Mouse (Mus musculus) embryonic stem cell, embryonic (primary cell): ENCODE measurements around the gene Blvrb.

Experiments
- CTCF ChIA-PET, 4 experiments: fragments of 300-600 bp in 2 of 4; fragments of 350-600 bp in 2 of 4; sonication (Branson Sonifier 250); formaldehyde crosslinking; loops; one replicate each; lab custom pipeline; 2022; ENCODE audit warnings: inconsistent platforms in 2 of 4; lab: Charles Lee
- POLR2A ChIA-PET, 4 experiments: fragments of 300-600 bp in 2 of 4; fragments of 350-600 bp in 2 of 4; sonication (Branson Sonifier 250); formaldehyde crosslinking; loops; one replicate each; lab custom pipeline; 2022; ENCODE audit warnings: antibody characterized with exemption in 4 of 4, inconsistent platforms in 1 of 4; lab: Charles Lee

Blvrb gene

GRCm38 (mm10) chr7:27433794-27434193 is 14.0 kb upstream of the Blvrb start:
- ChIA-PET POLR2A (interaction anchor here in 3 of 4 experiments (0.6 to 2.5 kb wide), 56 partner anchors 8 to 251 kb away, joined by 3 to 19 read pairs (median 4); partner anchors contain the start of genes Blvrb (in 3 of the 3), Sertad1 (in 2 of the 3), Sertad3 (in 2 of the 3) and Sptbn4 (in 2 of the 3)), CTCF (interaction anchor here (0.6 to 2.3 kb wide), 32 partner anchors 8 to 746 kb away, joined by 3 to 19 read pairs (median 4); partner anchors contain the start of genes Dyrk1b (in 1 of the 4), Sertad1 (in 1 of the 4), Sertad3 (in 1 of the 4) and Shkbp1 (in 1 of the 4))

- CTCF ChIA-PET: interaction anchor here (0.5 to 3.3 kb wide), 39 partner anchors 8 to 259 kb away, joined by 3 to 11 read pairs (median 3); partner anchors contain the start of genes Blvrb (in 3 of the 4), Sptbn4 (in 2 of the 4), Rab4b (in 1 of the 4) and Shkbp1 (in 1 of the 4)
- POLR2A ChIA-PET: interaction anchor here (0.5 to 1.5 kb wide), 10 partner anchors 8 to 1017 kb away, joined by 3 to 5 read pairs (median 3); partner anchors contain the start of genes Blvrb (in 2 of the 4) and Sertad1 (in 2 of the 4)
These were observed 10.2 kb upstream of the Blvrb start for GRCm38 (mm10) chr7:27437544-27437943.

- POLR2A ChIA-PET: interaction anchor here in 3 of 4 experiments (0.9 to 1.9 kb wide), 8 partner anchors 8 to 68 kb away, joined by 3 to 7 read pairs (median 4); partner anchors contain the start of genes Blvrb (in 1 of the 3) and Sertad1 (in 1 of the 3)
- CTCF ChIA-PET: interaction anchor here (0.5 to 3.3 kb wide), 48 partner anchors 9 to 1781 kb away, joined by 3 to 13 read pairs (median 4); partner anchors contain the start of genes Exosc5 (in 1 of the 4), Rab4b (in 1 of the 4) and Sertad3 (in 1 of the 4)
These were observed 7.8 kb upstream of the Blvrb start for GRCm38 (mm10) chr7:27440014-27440413.

GRCm38 (mm10) chr7:27446051-27446450 is 1.7 kb upstream of the Blvrb start:
- ChIA-PET CTCF (interaction anchor here in 3 of 4 experiments (0.5 to 1.5 kb wide), 16 partner anchors 9 to 116 kb away, joined by 3 to 8 read pairs (median 3); no protein-coding TSS in a partner anchor), POLR2A (interaction anchor here (0.5 to 2.6 kb wide), 24 partner anchors 10 to 1680 kb away, joined by 3 to 17 read pairs (median 4); partner anchors contain the start of genes Sertad1 (in 2 of the 4), BC024978 (in 1 of the 4) and Snrpa (in 1 of the 4))

- ChIA-PET CTCF (interaction anchor here in 3 of 4 experiments (0.5 to 3.2 kb wide), 11 partner anchors 9 to 86 kb away, joined by 3 to 15 read pairs (median 4); no protein-coding TSS in a partner anchor), POLR2A (interaction anchor here (0.5 to 4.0 kb wide), 23 partner anchors 10 to 1679 kb away, joined by 3 to 29 read pairs (median 4); partner anchors contain the start of genes Sertad1 (in 2 of the 4) and Sertad3 (in 1 of the 4))
These were observed 1.0 kb upstream of the Blvrb start for GRCm38 (mm10) chr7:27446521-27447418.

- CTCF ChIA-PET: interaction anchor here (0.6 to 3.2 kb wide), 20 partner anchors 9 to 1352 kb away, joined by 3 to 22 read pairs (median 4); partner anchors contain the start of gene Sertad1 (in 1 of the 4)
- POLR2A ChIA-PET: interaction anchor here in 3 of 4 experiments (0.7 to 4.0 kb wide), 55 partner anchors 9 to 286 kb away, joined by 3 to 30 read pairs (median 5); partner anchors contain the start of genes Sertad1 (in 3 of the 3), Akt2 (in 2 of the 3), Sertad3 (in 2 of the 3) and Numbl (in 1 of the 3)
These were observed 836 bp downstream of the Blvrb start for GRCm38 (mm10) chr7:27448421-27449206.

- CTCF ChIA-PET: interaction anchor here (0.6 to 3.2 kb wide), 30 partner anchors 8 to 1374 kb away, joined by 3 to 22 read pairs (median 4); partner anchors contain the start of gene Sertad1 (in 1 of the 4)
- POLR2A ChIA-PET: interaction anchor here (0.6 to 4.0 kb wide), 55 partner anchors 9 to 1329 kb away, joined by 3 to 30 read pairs (median 5); partner anchors contain the start of genes Sertad1 (in 3 of the 4), Sertad3 (in 2 of the 4), Akt2 (in 1 of the 4) and Coq8b (in 1 of the 4)
These were observed 1.6 kb downstream of the Blvrb start for GRCm38 (mm10) chr7:27449256-27449862.

- ChIA-PET POLR2A (interaction anchor here in 2 of 4 experiments (1.4 to 3.9 kb wide), 4 partner anchors 23 to 40 kb away, joined by 4 to 26 read pairs (median 4); partner anchors contain the start of gene Sertad1 (in 1 of the 2)), CTCF (interaction anchor here in 2 of 4 experiments (0.9 to 1.0 kb wide), 2 partner anchors 31 to 32 kb away, joined by 3 to 7 read pairs; no protein-coding TSS in a partner anchor)
These were observed 3.6 kb downstream of the Blvrb start for GRCm38 (mm10) chr7:27451359-27451758.

GRCm38 (mm10) chr7:27452206-27452770 is 4.5 kb downstream of the Blvrb start:
- POLR2A ChIA-PET: interaction anchor here in 3 of 4 experiments (0.6 to 1.9 kb wide), 7 partner anchors 15 to 285 kb away, joined by 3 to 4 read pairs (median 4); partner anchors contain the start of genes Sertad1 (in 1 of the 3) and Sertad3 (in 1 of the 3)
- CTCF ChIA-PET: interaction anchor here in 1 of 4 experiments (0.9 to 1.0 kb wide), 3 partner anchors 32 to 56 kb away, joined by 3 read pairs; partner anchors contain the start of gene Sertad1

GRCm38 (mm10) chr7:27454461-27455121 is 6.8 kb downstream of the Blvrb start:
- ChIA-PET CTCF (interaction anchor here (0.6 to 1.4 kb wide), 7 partner anchors 20 to 138 kb away, joined by 3 to 5 read pairs (median 3); no protein-coding TSS in a partner anchor), POLR2A (interaction anchor here in 3 of 4 experiments (0.6 to 1.6 kb wide), 6 partner anchors 15 to 357 kb away, joined by 3 to 7 read pairs (median 4); partner anchors contain the start of gene Sertad1 (in 1 of the 3))

GRCm38 (mm10) chr7:27455273-27455672 is 7.5 kb downstream of the Blvrb start:
- ChIA-PET POLR2A (interaction anchor here in 3 of 4 experiments (0.6 to 1.6 kb wide), 5 partner anchors 10 to 49 kb away, joined by 3 to 7 read pairs (median 3); partner anchors contain the start of gene Sertad1 (in 1 of the 3)), CTCF (interaction anchor here in 3 of 4 experiments (0.6 to 1.4 kb wide), 3 partner anchors 19 to 1670 kb away, joined by 3 read pairs; no protein-coding TSS in a partner anchor)

GRCm38 (mm10) chr7:27458614-27459013 is 10.8 kb downstream of the Blvrb start:
- CTCF ChIA-PET: interaction anchor here in 1 of 4 experiments (1.3 kb wide), 1 partner anchor 16 kb away, joined by 4 read pairs; no protein-coding TSS in a partner anchor

GRCm38 (mm10) chr7:27459640-27460039 is 11.9 kb downstream of the Blvrb start:
- ChIA-PET CTCF (interaction anchor here in 2 of 4 experiments (1.3 to 1.4 kb wide), 2 partner anchors 15 to 61 kb away, joined by 3 to 4 read pairs; no protein-coding TSS in a partner anchor), POLR2A (interaction anchor here in 3 of 4 experiments (0.5 to 3.6 kb wide), 6 partner anchors 10 to 101 kb away, joined by 3 to 28 read pairs (median 3); partner anchors contain the start of gene Sertad3 (in 1 of the 3))

More at GRCm38 (mm10) chr7:27458614-27459013, 10.8 kb downstream of the Blvrb start:
- POLR2A ChIA-PET: interaction anchor here in 2 of 4 experiments (0.9 to 3.6 kb wide), 11 partner anchors 9 to 201 kb away, joined by 3 to 28 read pairs (median 5); partner anchors contain the start of genes Sertad1 (in 1 of the 2) and Sertad3 (in 1 of the 2)

- CTCF ChIA-PET: interaction anchor here in 2 of 4 experiments (0.5 to 1.4 kb wide), 4 partner anchors 23 to 357 kb away, joined by 3 to 4 read pairs (median 3); no protein-coding TSS in a partner anchor
- POLR2A ChIA-PET: interaction anchor here in 3 of 4 experiments (0.5 to 3.6 kb wide), 9 partner anchors 11 to 100 kb away, joined by 3 to 28 read pairs (median 4); partner anchors contain the start of gene Sertad3 (in 1 of the 3)
These were observed 12.7 kb downstream of the Blvrb start for GRCm38 (mm10) chr7:27460477-27460876.
